Mouse (Mus musculus) liver, adult 2 months (tissue): ENCODE measurements around the gene Caskin1. TPM values are rescaled to one million over a fixed set of nuclear protein-coding genes. Genes with fewer than 3 reads are reported as not detected.

Experiments used
- DNase-seq: peaks from one replicate; pipeline ENCODE4 v3.0.0-alpha.2; 2011; ENCODE audit warnings: low read depth, low spot score; ENCODE audit errors: extremely low read depth
- H3K27ac ChIP-seq: fragments of 200-500 bp; replicated peaks from 2 replicates; pipeline ENCODE4 v1.5.1; 2012; ENCODE audit warnings: low read depth, mild to moderate bottlenecking, control low read depth, inconsistent platforms, low read length; ENCODE audit not compliant: insufficient read depth
- H3K27me3 ChIP-seq: fragments of 200-500 bp; 2 replicates; pipeline ENCODE4 v1.6.1; 2012; ENCODE audit warnings: mild to moderate bottlenecking, moderate library complexity, low read length, inconsistent platforms; ENCODE audit not compliant: control insufficient read depth, insufficient read depth
- H3K36me3 ChIP-seq: fragments of 200-500 bp; 2 replicates; pipeline ENCODE4 v1.6.1; 2012; ENCODE audit warnings: low read length, inconsistent platforms; ENCODE audit not compliant: control insufficient read depth, insufficient read depth
- H3K4me1 ChIP-seq: fragments of 200-500 bp; 2 replicates; pipeline ENCODE4 v1.6.1; 2011; ENCODE audit warnings: low read length; ENCODE audit not compliant: control insufficient read depth, insufficient read depth
- H3K4me3 ChIP-seq: fragments of 200-500 bp; 2 replicates; pipeline ENCODE4 v1.5.1; 2011; ENCODE audit warnings: low read depth, mild to moderate bottlenecking, control low read depth, low read length, moderate library complexity; ENCODE audit not compliant: insufficient read depth
- H3K79me2 ChIP-seq: fragments of 200-500 bp; 2 replicates; pipeline ENCODE4 v1.6.1; 2012; ENCODE audit warnings: inconsistent platforms, mild to moderate bottlenecking, low read length, moderate library complexity; ENCODE audit not compliant: control insufficient read depth, insufficient read depth
- H3K9ac ChIP-seq: fragments of 200-500 bp; 2 replicates; pipeline ENCODE4 v1.6.1; 2012; ENCODE audit warnings: low read depth, mild to moderate bottlenecking, control low read depth, inconsistent platforms, low read length
- CTCF ChIP-seq: fragments of 200-500 bp; IDR thresholded peaks from 2 replicates; pipeline ENCODE4 v1.5.1; 2011; ENCODE audit warnings: low read depth, low read length, control low read depth
- POLR2A ChIP-seq: fragments of 200-500 bp; IDR thresholded peaks from 2 replicates; pipeline ENCODE4 v1.6.1; 2011; ENCODE audit warnings: low read length, control low read depth; ENCODE audit not compliant: insufficient read depth; ENCODE audit errors: extremely low read depth
- WGBS: fragments of 180-500 bp; shearing (Covaris S2); methylation state at CpG from one replicate; pipeline ENCODE4 v1.1.7; 2018; 5-methylcytosine and 5-hydroxymethylcytosine counted together
- polyA plus RNA-seq: library from polyadenylated mRNA; depleted of rRNA; stranded (reverse); fragments of >200 nt; gene quantifications from 2 replicates; pipeline ENCODE4 v1.2.3, GENCODE M21; 2012
- total RNA-seq: library from RNA; depleted of rRNA; stranded (reverse); fragments of >200 nt; gene quantifications from 2 replicates; pipeline ENCODE4 v1.2.3, GENCODE M21; 2014

Caskin1 gene
- total and polyA plus RNA-seq, 2 experiments: 0.18 TPM

GRCm38 (mm10) chr17:24496026-24496425 lies 7.6 kb downstream of the Caskin1 start:
- no peak overlapping the region for H3K27ac ChIP-seq
- no peaks in the 10 kb centered on the region for H3K79me2 ChIP-seq
- H3K9ac ChIP-seq: no peak overlapping the region
- no peaks in the 10 kb centered on the region for H3K36me3 ChIP-seq
- H3K4me1 ChIP-seq: no peaks in the 10 kb centered on the region
- TF ChIP-seq CTCF (no peak), POLR2A (no peak)
- no peaks in the 10 kb centered on the region for H3K27me3 ChIP-seq
- DNase-seq: no peak
- 100% methylated on average over 1 of the region's 1 CpGs for WGBS
- H3K4me3 ChIP-seq: no peak overlapping the region

- Histone ChIP-seq H3K4me1 (no peaks in the 10 kb centered on the region), H3K79me2 (no peaks in the 10 kb centered on the region), H3K4me3 (no peak overlapping the region), H3K27me3 (no peaks in the 10 kb centered on the region), H3K27ac (no peak overlapping the region), H3K36me3 (no peaks in the 10 kb centered on the region), H3K9ac (no peak overlapping the region)
- no peak for DNase-seq
- 57% methylated on average over 11 of the region's 11 CpGs for WGBS
- TF ChIP-seq POLR2A: no peak
- TF ChIP-seq CTCF: 0 out of 2 replicates have a peak, but pooled peaks have one; percentile 7
Observed at GRCm38 (mm10) chr17:24502208-24502607, 13.8 kb downstream of the Caskin1 start.

GRCm38 (mm10) chr17:24504085-24504484 lies 15.7 kb downstream of the Caskin1 start:
- no peaks in the 10 kb centered on the region for H3K79me2 ChIP-seq
- 87% methylated on average over 10 of the region's 10 CpGs for WGBS
- no peaks in the 10 kb centered on the region for H3K27me3 ChIP-seq
- H3K27ac ChIP-seq: no peak overlapping the region
- H3K9ac ChIP-seq: no peak overlapping the region
- TF ChIP-seq POLR2A (no peak), CTCF (no peak)
- no peaks in the 10 kb centered on the region for H3K4me1 ChIP-seq
- DNase-seq: no peak
- peaks cover 2% of the 10 kb centered on the region; the same call in 1 of the 2 replicates for H3K36me3 ChIP-seq
- H3K4me3 ChIP-seq: no peak overlapping the region

- Histone ChIP-seq H3K4me3 (no peak overlapping the region), H3K9ac (no peak overlapping the region), H3K27ac (no peak overlapping the region), H3K27me3 (no peaks in the 10 kb centered on the region), H3K36me3 (peaks cover 4% of the 10 kb centered on the region; the same call in 1 of the 2 replicates), H3K4me1 (no peaks in the 10 kb centered on the region), H3K79me2 (no peaks in the 10 kb centered on the region)
- TF ChIP-seq POLR2A: no peak
- TF ChIP-seq CTCF: no peak
- 96% methylated on average over 30 of the region's 30 CpGs for WGBS
- DNase-seq: no peak
Observed at GRCm38 (mm10) chr17:24505286-24505955, 17.0 kb downstream of the Caskin1 start.

- TF ChIP-seq CTCF: no peak
- no peak for TF ChIP-seq POLR2A
- no peak overlapping the region for H3K4me3 ChIP-seq
Observed at GRCm38 (mm10) chr17:24506332-24507070, 18.1 kb downstream of the Caskin1 start.

More at GRCm38 (mm10) chr17:24506332-24507070, 18.1 kb downstream of the Caskin1 start:
- H3K27me3 ChIP-seq: no peaks in the 10 kb centered on the region
- no peaks in the 10 kb centered on the region for H3K79me2 ChIP-seq
- DNase-seq: no peak
- H3K36me3 ChIP-seq: peaks cover 10% of the 10 kb centered on the region; the same call in 1 of the 2 replicates
- H3K4me1 ChIP-seq: no peaks in the 10 kb centered on the region
- H3K27ac ChIP-seq: no peak overlapping the region
- no peak overlapping the region for H3K9ac ChIP-seq
- 36% methylated on average over 36 of the region's 36 CpGs for WGBS
